In the genomic region with DNA sequence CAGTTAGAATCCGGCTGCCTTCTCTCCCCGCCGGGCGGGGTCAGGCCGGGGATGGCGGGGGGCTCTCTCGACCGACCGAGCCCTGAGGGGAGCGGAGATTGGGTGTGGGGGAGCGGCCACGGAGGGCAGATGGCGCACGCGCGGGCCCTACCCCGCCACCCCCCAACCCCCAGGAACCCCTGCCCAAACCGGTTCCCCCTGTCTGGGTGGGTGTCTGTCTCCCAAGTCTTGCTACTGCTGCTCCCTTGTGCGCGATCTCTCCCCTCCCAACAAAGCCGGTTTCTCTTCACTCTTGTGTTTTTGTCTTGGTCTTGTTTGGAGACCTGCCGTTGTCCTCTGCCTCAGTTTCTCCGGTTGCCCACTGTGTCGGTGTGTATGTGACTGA, we compare ENCODE assay signal across 8 mouse cellular contexts. TPM values are rescaled to one million over a fixed set of nuclear protein-coding genes. Genes with fewer than 3 reads are reported as not detected.
DNase-seq lines count a peak whose midpoint lies in the region; ATAC-seq lines count a peak whose summit lies in the region.

No protein-coding gene starts in this region.

- H3K4me2 ChIP-seq in kidney, embryonic 15.5 days, result peak overlapping the region; percentile 84
- peak overlapping the region; percentile 78 for H3K4me2 ChIP-seq in forebrain, embryonic 15.5 days (replicated peaks)
- peak overlapping the region; percentile 92 for H3K4me2 ChIP-seq in liver, embryonic 16.5 days (ENCODE audit: low read depth, low read length)

- H3K9me3 ChIP-seq in kidney, embryonic 15.5 days (replicated peaks), result no peaks in the 10 kb centered on the region
- no peaks in the 10 kb centered on the region for H3K9me3 ChIP-seq in forebrain, embryonic 15.5 days
- no peaks in the 10 kb centered on the region for H3K9me3 ChIP-seq in liver, embryonic 16.5 days (replicated peaks; ENCODE audit: control insufficient read depth, low read length)

- H3K9ac ChIP-seq in kidney, embryonic 15.5 days, result peak overlapping the region; percentile 91
- peak overlapping the region; percentile 98 for H3K9ac ChIP-seq in forebrain, embryonic 15.5 days (replicated peaks)
- H3K9ac ChIP-seq in liver, embryonic 16.5 days (ENCODE audit: low read depth, low read length), result peak overlapping the region; percentile 94

- H3K4me1 ChIP-seq in kidney, embryonic 15.5 days, result peaks cover 16% of the 10 kb centered on the region
- H3K4me1 ChIP-seq in forebrain, embryonic 15.5 days, result peaks cover 17% of the 10 kb centered on the region
- H3K4me1 ChIP-seq in liver, embryonic 16.5 days (ENCODE audit: control insufficient read depth, low read depth, low read length), result peaks cover 18% of the 10 kb centered on the region

- WGBS in kidney, embryonic 15.5 days, result under 1% methylated on average over 21 of the region's 24 CpGs
- under 1% methylated on average over 21 of the region's 24 CpGs for WGBS in forebrain, embryonic 15.5 days
- 0% methylated on average over 22 of the region's 24 CpGs for WGBS in liver, embryonic 16.5 days (ENCODE audit: insufficient replicate concordance)

- H3K27ac ChIP-seq in kidney, embryonic 15.5 days, result peak overlapping the region; percentile 89
- peak overlapping the region; percentile 92 for H3K27ac ChIP-seq in forebrain, embryonic 15.5 days (replicated peaks)
- peak overlapping the region; percentile 75 for H3K27ac ChIP-seq in liver, embryonic 16.5 days (ENCODE audit: low read length)

- peak; percentile 88 for ATAC-seq in kidney, embryonic 15.5 days (replicated peaks; ENCODE audit: low FRiP score)
- peak; percentile 30 for ATAC-seq in activated CD4-positive, CD25-positive, alpha-beta regulatory T cell, adult 4 months
- peak; percentile 88 for ATAC-seq in forebrain, embryonic 15.5 days (replicated peaks)
- ATAC-seq in liver, embryonic 16.5 days (ENCODE audit: low read depth), result peak; percentile 44

- H3K27me3 ChIP-seq in kidney, embryonic 15.5 days, result no peaks in the 10 kb centered on the region
- no peaks in the 10 kb centered on the region for H3K27me3 ChIP-seq in forebrain, embryonic 15.5 days
- no peaks in the 10 kb centered on the region for H3K27me3 ChIP-seq in liver, embryonic 16.5 days (ENCODE audit: control insufficient read depth, insufficient read depth, low read depth, low read length)

- peak overlapping the region; percentile 96 for H3K4me3 ChIP-seq in kidney, embryonic 15.5 days (replicated peaks)
- peak overlapping the region; percentile 94 for H3K4me3 ChIP-seq in forebrain, embryonic 15.5 days
- peak overlapping the region; percentile 93 for H3K4me3 ChIP-seq in liver, embryonic 16.5 days (ENCODE audit: low read depth, low read length)

- H3K36me3 ChIP-seq in kidney, embryonic 15.5 days, result 0 out of 2 replicates have a peak, but pooled peaks cover 5% of the 10 kb centered on the region
- no peaks in the 10 kb centered on the region for H3K36me3 ChIP-seq in forebrain, embryonic 15.5 days
- H3K36me3 ChIP-seq in liver, embryonic 16.5 days (ENCODE audit: control insufficient read depth, insufficient read depth), result no peaks in the 10 kb centered on the region

- DNase-seq in kidney, postnatal 4 days, result no peak
- DNase-seq in left cerebral cortex, adult 11 months (ENCODE audit: low spot score), result no peak
- no peak for DNase-seq in left cerebral cortex, adult 18-20 months (ENCODE audit: low spot score in 2 of 2)
- DNase-seq in cerebellum, postnatal 14 days, result no peak

RNA-seq across cellular contexts. Expression of a gene that starts 9.3 kb away (rescaled TPM):
- polyA plus RNA-seq in kidney, embryonic 15.5 days (2015; fragmentation: Nextera tagmentation; extraction: Ambion mirVana), result 41.5 and 45.8 TPM in 2 replicates
- polyA plus RNA-seq in activated CD4-positive, CD25-positive, alpha-beta regulatory T cell, adult 4 months (2017; shearing (Covaris generic)), result 10 to 100 TPM; 34.9 to 45.9 TPM
- polyA plus RNA-seq in forebrain, embryonic 15.5 days (2015; fragmentation: Nextera tagmentation; extraction: Ambion mirVana), result 61.6 and 65.0 TPM in 2 replicates
- 7.2 TPM in 2 replicates for polyA plus RNA-seq in liver, embryonic 16.5 days (2015; fragmentation: Nextera tagmentation; extraction: Ambion mirVana)
- 10 to 100 TPM; 89.6 to 97.1 TPM for total RNA-seq in left cerebral cortex, adult 18-20 months (2021)

RNA-seq across cellular contexts. Expression of a gene that starts 9.4 kb away (rescaled TPM):
- polyA plus RNA-seq in kidney, embryonic 15.5 days (2015; fragmentation: Nextera tagmentation; extraction: Ambion mirVana), result 8.3 and 9.5 TPM in 2 replicates
- 1 to 10 TPM; 3.0 to 5.9 TPM for polyA plus RNA-seq in activated CD4-positive, CD25-positive, alpha-beta regulatory T cell, adult 4 months (2017; shearing (Covaris generic))
- polyA plus RNA-seq in forebrain, embryonic 15.5 days (2015; fragmentation: Nextera tagmentation; extraction: Ambion mirVana), result 18.2 and 19.3 TPM in 2 replicates
- polyA plus RNA-seq in liver, embryonic 16.5 days (2015; fragmentation: Nextera tagmentation; extraction: Ambion mirVana), result 2.9 and 3.1 TPM in 2 replicates
- 10 to 100 TPM; 13.6 TPM for total RNA-seq in left cerebral cortex, adult 18-20 months (2021)

RNA-seq across cellular contexts. Expression of a gene that starts 9.4 kb away (rescaled TPM):
- 9.1 and 9.3 TPM in 2 replicates for polyA plus RNA-seq in kidney, embryonic 15.5 days (2015; fragmentation: Nextera tagmentation; extraction: Ambion mirVana)
- 1 to 10 TPM; 4.6 to 4.7 TPM for polyA plus RNA-seq in activated CD4-positive, CD25-positive, alpha-beta regulatory T cell, adult 4 months (2017; shearing (Covaris generic))
- 8.3 and 8.6 TPM in 2 replicates for polyA plus RNA-seq in forebrain, embryonic 15.5 days (2015; fragmentation: Nextera tagmentation; extraction: Ambion mirVana)
- 1.8 TPM in 2 replicates for polyA plus RNA-seq in liver, embryonic 16.5 days (2015; fragmentation: Nextera tagmentation; extraction: Ambion mirVana)
- 10 to 100 TPM; 11.0 to 11.7 TPM for total RNA-seq in left cerebral cortex, adult 18-20 months (2021)

RNA-seq across cellular contexts. Expression of a gene that starts 29.7 kb away (rescaled TPM):
- 14.2 and 15.6 TPM in 2 replicates for polyA plus RNA-seq in kidney, embryonic 15.5 days (2015; fragmentation: Nextera tagmentation; extraction: Ambion mirVana)
- 10 to 100 TPM; 21.2 to 29.0 TPM for polyA plus RNA-seq in activated CD4-positive, CD25-positive, alpha-beta regulatory T cell, adult 4 months (2017; shearing (Covaris generic))
- 24.2 and 24.4 TPM in 2 replicates for polyA plus RNA-seq in forebrain, embryonic 15.5 days (2015; fragmentation: Nextera tagmentation; extraction: Ambion mirVana)
- 4.2 and 4.6 TPM in 2 replicates for polyA plus RNA-seq in liver, embryonic 16.5 days (2015; fragmentation: Nextera tagmentation; extraction: Ambion mirVana)
- 10 to 100 TPM; 74.6 to 81.6 TPM for total RNA-seq in left cerebral cortex, adult 18-20 months (2021)

Comparison
In these comparisons a context has a peak if more than half of its experiments do, and no peak if none do; other contexts are left out.
1. ATAC-seq: peak in every context shown above with its lines; median percentile 88 in kidney, embryonic 15.5 days; 88 in forebrain, embryonic 15.5 days; 44 in liver, embryonic 16.5 days; 30 in activated CD4-positive, CD25-positive, alpha-beta regulatory T cell, adult 4 months.